Mouse (Mus musculus): ENCODE measurements around the gene Nexmif.
A peak's percentile ranks its signal among the peaks of the same experiment; 100 is the strongest.
"Not testable (repeated sequence)": the region's sequence is repeated elsewhere in the genome, so short reads cannot be mapped to it uniquely, and the experiment has no call there.

Nexmif gene

GRCm38 (mm10) chrX:104200736-104201591, at the start of gene Nexmif:
Nexmif (minus strand) TSS chrX:104201185.
- no peak for DNase-seq (ENCODE audit: low read depth, low spot score)

- DNase-seq (ENCODE audit: low read depth, low spot score), result peak; percentile 20
Measured at GRCm38 (mm10) chrX:104208701-104209100, 7.7 kb upstream of the Nexmif start.

GRCm38 (mm10) chrX:104201592-104202139, 681 bp upstream of the Nexmif start:
- DNase-seq (ENCODE audit: low read depth, low spot score), result no peak

- DNase-seq (ENCODE audit: low read depth, low spot score), result no peak
Measured at GRCm38 (mm10) chrX:104200388-104200735, 623 bp downstream of the Nexmif start.

GRCm38 (mm10) chrX:104199611-104200387, 1.2 kb downstream of the Nexmif start:
- DNase-seq (ENCODE audit: low read depth, low spot score), result no peak

- no peak for DNase-seq (ENCODE audit: low read depth, low spot score)
Measured at GRCm38 (mm10) chrX:104199070-104199469, 1.9 kb downstream of the Nexmif start.

GRCm38 (mm10) chrX:104196561-104196960, 4.4 kb downstream of the Nexmif start:
- no peak for DNase-seq (ENCODE audit: low read depth, low spot score)

- peak; percentile 66 for DNase-seq (ENCODE audit: low read depth, low spot score)
Measured at GRCm38 (mm10) chrX:104179257-104179656, 21.7 kb downstream of the Nexmif start.

GRCm38 (mm10) chrX:104150072-104150471, 50.9 kb downstream of the Nexmif start:
- DNase-seq (ENCODE audit: low read depth, low spot score), result no peak

- not testable (repeated sequence) for DNase-seq (ENCODE audit: low read depth, low spot score)
Measured at GRCm38 (mm10) chrX:104115266-104115665, 85.7 kb downstream of the Nexmif start.

- peak; percentile 20 for DNase-seq (ENCODE audit: low read depth, low spot score)
Measured at GRCm38 (mm10) chrX:104114596-104114995, 86.4 kb downstream of the Nexmif start.

- no peak for DNase-seq (ENCODE audit: low read depth, low spot score)
Measured at GRCm38 (mm10) chrX:104054848-104055247, 146.1 kb downstream of the Nexmif start.

GRCm38 (mm10) chrX:104040276-104040675, 160.7 kb downstream of the Nexmif start:
- DNase-seq (ENCODE audit: low read depth, low spot score), result no peak

GRCm38 (mm10) chrX:104033843-104034242, 167.1 kb downstream of the Nexmif start:
- DNase-seq (ENCODE audit: low read depth, low spot score), result peak; percentile 63

GRCm38 (mm10) chrX:104032756-104033155, 168.2 kb downstream of the Nexmif start:
- DNase-seq (ENCODE audit: low read depth, low spot score), result peak; percentile 53

Measured in 3T3-L1 (cell line).